Mouse (Mus musculus) T-helper 17 cell (primary cell): ENCODE measurements around the gene Bmpr1b.

Experiments
- in situ Hi-C, 2 experiments: fragments of 300-600 bp; cut with MboI, MseI; formaldehyde crosslinking; loops; 1 replicate in 1 of 2; 2 replicates in 1 of 2; pipeline ENCODE4 v1.15.1; 2025; ENCODE audit warnings: high pct_unique_total_duplicates in 2 of 2

Bmpr1b gene

GRCm38 (mm10) chr3:142114190-142114589, 55.0 kb downstream of the Bmpr1b start:
- in situ Hi-C loops: no loop called here

- in situ Hi-C loops: no loop called here
Measured at GRCm38 (mm10) chr3:142113208-142113607, 56.0 kb downstream of the Bmpr1b start.

- in situ Hi-C loops: no loop called here
Measured at GRCm38 (mm10) chr3:142106227-142106626, 63.0 kb downstream of the Bmpr1b start.

GRCm38 (mm10) chr3:142104027-142104805, 65.0 kb downstream of the Bmpr1b start:
- in situ Hi-C loops: no loop called here

GRCm38 (mm10) chr3:142103622-142104021, 65.6 kb downstream of the Bmpr1b start:
- in situ Hi-C loops: no loop called here

GRCm38 (mm10) chr3:142099151-142099550, 70.1 kb downstream of the Bmpr1b start:
- in situ Hi-C loops: no loop called here

GRCm38 (mm10) chr3:142094049-142094448, 75.2 kb downstream of the Bmpr1b start:
- in situ Hi-C loops: no loop called here

GRCm38 (mm10) chr3:142089684-142090083, 79.5 kb downstream of the Bmpr1b start:
- in situ Hi-C loops: loop anchor here in 1 of 2 experiments (5.0 kb wide), 1 partner anchor 1467 kb away; no protein-coding TSS in a partner anchor

GRCm38 (mm10) chr3:142085938-142086337, 83.3 kb downstream of the Bmpr1b start:
- in situ Hi-C loops: loop anchor here in 1 of 2 experiments (5.0 kb wide), 1 partner anchor 1464 kb away; no protein-coding TSS in a partner anchor

GRCm38 (mm10) chr3:142084091-142084490, 85.1 kb downstream of the Bmpr1b start:
- in situ Hi-C loops: no loop called here

GRCm38 (mm10) chr3:142077723-142078302, 91.4 kb downstream of the Bmpr1b start:
- in situ Hi-C loops: no loop called here

- in situ Hi-C loops: no loop called here
Measured at GRCm38 (mm10) chr3:142071601-142072000, 97.6 kb downstream of the Bmpr1b start.

GRCm38 (mm10) chr3:142066792-142067346, 102.4 kb downstream of the Bmpr1b start:
- in situ Hi-C loops: no loop called here

- in situ Hi-C loops: no loop called here
Measured at GRCm38 (mm10) chr3:142065111-142065510, 104.1 kb downstream of the Bmpr1b start.

- in situ Hi-C loops: no loop called here
Measured at GRCm38 (mm10) chr3:142063536-142064226, 105.5 kb downstream of the Bmpr1b start.

GRCm38 (mm10) chr3:142061267-142061666, 108.0 kb downstream of the Bmpr1b start:
- in situ Hi-C loops: no loop called here

GRCm38 (mm10) chr3:142059890-142060289, 109.3 kb downstream of the Bmpr1b start:
- in situ Hi-C loops: no loop called here

GRCm38 (mm10) chr3:142050681-142051080, 118.5 kb downstream of the Bmpr1b start:
- in situ Hi-C loops: no loop called here

- in situ Hi-C loops: no loop called here
Measured at GRCm38 (mm10) chr3:142049610-142050009, 119.6 kb downstream of the Bmpr1b start.

- in situ Hi-C loops: no loop called here
Measured at GRCm38 (mm10) chr3:142049093-142049492, 120.1 kb downstream of the Bmpr1b start.

GRCm38 (mm10) chr3:142048493-142048892, 120.7 kb downstream of the Bmpr1b start:
- in situ Hi-C loops: no loop called here

GRCm38 (mm10) chr3:142043463-142043862, 125.8 kb downstream of the Bmpr1b start:
- in situ Hi-C loops: no loop called here
